Mouse (Mus musculus) thymus, postnatal 0 days (tissue): Measurements from ENCODE around the gene Pogz. TPM values are rescaled to one million over a fixed set of nuclear protein-coding genes. Genes with fewer than 3 reads are reported as not detected.
"Not testable (repeated sequence)": the region's sequence is repeated elsewhere in the genome, so short reads cannot be mapped to it uniquely, and the experiment has no call there.

Experiments used
- DNase-seq: peaks from one replicate; pipeline ENCODE4 v3.0.0-alpha.2; 2015; ENCODE audit warnings: low spot score
- polyA plus RNA-seq: library from polyadenylated mRNA; unstranded; fragments of >200 nt; fragmentation: Nextera tagmentation; extraction: Ambion mirVana; gene quantifications from 2 replicates; pipeline ENCODE4 v1.2.1, GENCODE M21; 2015

Gene Pogz
- polyA plus RNA-seq, 1 experiment from 2014 or later: 12.3 TPM

DNA sequence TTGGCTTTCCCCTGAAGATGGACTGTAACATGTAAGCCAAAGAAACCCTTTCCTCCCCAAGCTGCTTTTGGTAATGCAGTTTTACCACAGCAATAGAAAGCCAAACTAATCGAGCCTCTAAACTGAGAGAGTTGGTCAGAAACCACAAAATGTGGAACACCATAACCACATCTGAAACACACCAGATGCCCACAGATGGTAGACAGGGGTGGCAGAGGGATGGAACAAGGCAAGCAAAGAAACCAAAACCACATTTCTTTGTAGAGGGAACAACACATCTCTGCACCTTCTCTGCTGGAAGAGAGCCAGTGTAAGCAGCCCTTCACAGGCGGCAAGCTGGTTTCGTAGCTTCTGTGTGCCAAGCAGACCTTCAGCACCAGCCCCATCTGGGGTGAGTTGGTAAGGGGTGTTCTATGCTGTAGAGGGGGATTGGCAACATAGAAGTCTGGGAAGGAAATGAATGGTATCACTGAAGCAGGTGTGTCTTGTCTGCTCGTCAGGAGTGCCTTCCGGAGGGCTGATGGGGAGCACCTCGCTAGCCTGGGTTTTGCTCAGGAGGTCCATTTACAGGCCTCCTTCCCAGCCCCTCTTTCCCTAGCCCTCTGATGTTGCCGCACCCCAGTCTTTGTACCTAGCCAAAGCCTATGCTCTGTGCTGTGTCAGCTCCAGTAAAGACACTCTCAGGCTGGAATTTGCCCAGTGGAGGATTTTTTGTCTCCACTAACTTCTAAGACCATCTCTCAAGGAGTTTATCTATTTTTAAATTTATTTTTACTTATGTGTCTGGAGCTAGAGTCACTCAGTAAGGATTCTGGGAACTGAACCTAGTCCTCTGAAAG lies 78.8 kb downstream of the Pogz start:
- peak; percentile 30 for DNase-seq

GRCm38 (mm10) chr3:94917816-94918361 lies 80.5 kb downstream of the Pogz start:
- peak; percentile 3 for DNase-seq

- no peak for DNase-seq
Observed at GRCm38 (mm10) chr3:94918845-94919244, 81.5 kb downstream of the Pogz start.

GRCm38 (mm10) chr3:94921104-94921503 lies 83.7 kb downstream of the Pogz start:
- no peak for DNase-seq

GRCm38 (mm10) chr3:94922333-94922732 lies 85.0 kb downstream of the Pogz start:
- DNase-seq: no peak

DNA sequence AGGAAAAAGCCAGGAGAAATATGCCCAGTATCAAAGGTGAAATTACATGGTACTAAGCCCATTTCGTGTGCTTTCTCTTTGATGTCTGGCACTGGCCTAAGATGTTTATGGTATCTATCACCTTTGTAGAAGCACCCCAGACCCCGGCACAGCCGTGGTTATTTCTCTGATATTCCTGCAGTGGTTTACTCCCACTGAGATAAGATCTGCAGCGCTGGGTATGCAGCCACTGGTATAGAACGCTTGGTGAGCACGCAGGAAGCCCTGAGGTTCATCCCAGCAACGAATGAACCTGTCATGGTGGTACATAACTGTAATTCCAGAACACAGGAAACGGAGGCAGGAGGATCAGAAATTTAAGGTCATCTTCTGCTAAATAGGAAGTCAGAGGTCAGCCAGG lies 87.3 kb downstream of the Pogz start:
- DNase-seq: no peak

DNA sequence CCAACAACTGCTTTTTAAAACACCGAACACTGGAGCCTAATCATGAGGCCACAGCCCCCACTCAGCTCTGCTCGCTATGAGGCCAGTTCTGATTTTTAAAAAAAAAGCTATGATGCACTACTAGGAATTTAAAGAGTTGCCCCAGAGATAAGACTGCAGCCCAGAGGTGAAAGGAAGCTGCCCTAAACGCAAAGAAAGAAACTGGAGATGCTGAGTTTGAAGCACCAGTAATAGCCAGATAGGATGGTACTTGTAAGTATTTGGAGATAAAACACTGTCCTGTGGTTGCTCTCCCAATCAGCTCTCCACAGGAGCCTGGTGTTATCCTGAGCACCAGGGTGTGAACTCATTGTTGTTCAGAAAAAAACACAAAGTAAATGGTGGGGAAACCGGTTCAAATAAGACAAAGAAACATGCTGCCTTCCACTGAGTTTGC lies 89.0 kb downstream of the Pogz start:
- not testable (repeated sequence) for DNase-seq

GRCm38 (mm10) chr3:94928979-94929378 lies 91.6 kb downstream of the Pogz start:
- not testable (repeated sequence) for DNase-seq

DNA sequence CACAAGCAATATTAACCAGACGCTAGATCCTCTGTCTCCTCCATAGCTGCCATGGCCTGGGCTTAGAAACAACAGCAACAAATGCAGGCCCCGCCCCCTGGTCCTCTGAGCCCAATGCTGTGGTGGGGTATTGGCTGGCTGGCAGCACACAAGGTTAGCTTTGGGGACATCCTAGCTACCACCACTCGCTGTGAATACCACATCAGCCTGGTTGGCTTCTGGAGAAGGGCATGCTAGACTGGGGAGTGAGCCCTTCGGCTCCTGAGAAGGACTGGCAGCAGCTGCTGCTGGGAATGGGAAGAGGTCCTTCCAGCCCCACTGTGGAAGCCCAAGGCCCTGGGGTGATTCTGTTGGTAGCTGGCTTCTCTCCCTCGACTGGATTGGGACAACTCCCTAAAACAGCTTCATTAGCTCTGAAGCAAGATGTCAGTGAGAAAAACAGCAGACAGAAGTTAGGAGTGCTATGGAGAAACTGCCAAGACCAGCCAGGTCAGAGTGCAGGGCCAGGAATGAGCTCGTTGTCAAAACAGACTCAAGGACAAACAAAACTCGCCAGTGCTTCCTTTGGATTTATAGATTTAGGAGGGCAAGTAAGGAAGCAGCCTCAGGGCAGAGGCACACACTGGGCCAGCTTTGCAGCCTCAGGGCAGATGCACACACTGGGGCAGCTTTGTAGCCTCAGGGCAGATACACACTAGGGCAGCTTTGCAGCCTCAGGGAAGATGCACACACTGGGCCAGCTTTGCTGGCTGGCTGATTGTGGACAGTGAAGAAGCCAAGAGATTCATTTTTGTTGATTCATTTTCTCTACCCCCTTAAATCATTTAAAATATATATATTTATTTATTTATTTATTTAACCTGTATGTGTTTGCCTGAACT lies 93.3 kb downstream of the Pogz start:
- DNase-seq: not testable (repeated sequence)

DNA sequence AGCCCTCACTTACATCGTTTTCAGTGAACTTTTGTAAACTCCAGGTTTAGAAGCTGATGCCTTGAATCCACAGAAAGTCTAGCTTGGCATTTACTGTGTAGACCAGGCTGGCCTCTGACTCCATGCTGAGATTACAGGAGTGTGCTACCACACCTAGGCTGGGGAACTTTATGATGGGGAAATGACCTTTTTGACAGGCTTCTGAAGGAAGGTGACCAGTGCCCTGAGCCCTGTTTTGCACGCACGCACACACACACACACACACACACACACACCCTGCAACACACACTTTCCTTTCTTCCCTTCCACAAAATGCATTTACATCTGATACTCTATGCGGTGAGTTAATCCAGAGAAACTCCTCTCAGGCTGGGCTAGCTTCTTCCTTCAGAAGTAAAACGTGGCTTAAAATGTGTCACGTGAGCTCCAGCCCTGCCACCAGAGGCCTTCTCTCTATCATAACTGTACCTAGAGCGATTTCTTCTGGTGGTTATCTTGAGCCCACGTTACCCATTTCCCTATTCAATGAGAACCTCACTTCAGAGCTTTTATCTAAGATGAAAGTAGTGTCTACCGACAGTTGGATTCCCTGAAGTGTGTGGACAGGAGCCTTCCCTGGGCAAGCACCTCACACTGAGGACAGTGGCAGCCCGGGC lies 94.2 kb downstream of the Pogz start:
- not testable (repeated sequence) for DNase-seq

Other genes starting within 250 kb of the Pogz start
- not detected in 2 replicates for gene Gm10972, start 194.5 kb upstream of the Pogz start, polyA plus RNA-seq
- gene Tuft1, start 178.7 kb upstream of the Pogz start, polyA plus RNA-seq: 6.8 and 8.0 TPM in 2 replicates
- gene Selenbp2, start 144.0 kb upstream of the Pogz start, polyA plus RNA-seq: 0.68 TPM in 1 of 2 replicates, not detected in the other
- 1.9 and 2.5 TPM in 2 replicates for gene Cgn, start 51.1 kb upstream of the Pogz start, polyA plus RNA-seq
- 466 and 483 TPM in 2 replicates for gene Psmb4, start 49.4 kb downstream of the Pogz start, polyA plus RNA-seq
- 12.6 and 14.3 TPM in 2 replicates for gene Selenbp1, start 95.5 kb downstream of the Pogz start, polyA plus RNA-seq
- gene Rfx5, start 116.5 kb downstream of the Pogz start, polyA plus RNA-seq: 7.1 and 7.3 TPM in 2 replicates
- 18.4 and 21.6 TPM in 2 replicates for gene Pi4kb, start 137.2 kb downstream of the Pogz start, polyA plus RNA-seq
- 16.7 and 18.4 TPM in 2 replicates for gene Zfp687, start 177.9 kb downstream of the Pogz start, polyA plus RNA-seq
- gene Psmd4, start 205.0 kb downstream of the Pogz start, polyA plus RNA-seq: 310 and 313 TPM in 2 replicates